Mouse (Mus musculus): ENCODE results near the gene Ankmy2. TPM values are rescaled to one million over a fixed set of nuclear protein-coding genes. Genes with fewer than 3 reads are reported as not detected.

Gene Ankmy2
- polyA plus RNA-seq, 1 experiment from 2014 or later, result 36.4 TPM

- WGBS, result 83% methylated on average over 4 of the region's 4 CpGs
- H3K4me3 ChIP-seq (ENCODE audit: low read length), result no peak overlapping the region
- no peak overlapping the region for H3K9ac ChIP-seq (ENCODE audit: low read depth, low read length)
- no peaks in the 10 kb centered on the region for H3K36me3 ChIP-seq (ENCODE audit: control insufficient read depth, insufficient read depth, low read length)
- no peaks in the 10 kb centered on the region; the same call in 1 of the 2 replicates for H3K4me1 ChIP-seq (ENCODE audit: control insufficient read depth, insufficient read depth, low read length)
- H3K9me3 ChIP-seq (ENCODE audit: control insufficient read depth, low read length), result no peaks in the 10 kb centered on the region
- no peak for ATAC-seq (ENCODE audit: low FRiP score, low TSS enrichment)
- no peak overlapping the region for H3K27ac ChIP-seq (ENCODE audit: low read depth, low read length)
- H3K4me2 ChIP-seq (replicated peaks; ENCODE audit: low read depth, low read length), result no peak overlapping the region
- no peaks in the 10 kb centered on the region for H3K27me3 ChIP-seq (ENCODE audit: control insufficient read depth, insufficient read depth, low read length)
These were observed 53.2 kb downstream of the Ankmy2 start for GRCm38 (mm10) chr12:36210096-36210495.

- Histone ChIP-seq H3K4me1 (ENCODE audit: control insufficient read depth, insufficient read depth, low read length) (no peaks in the 10 kb centered on the region), H3K27me3 (ENCODE audit: control insufficient read depth, insufficient read depth, low read length) (no peaks in the 10 kb centered on the region), H3K4me3 (ENCODE audit: low read length) (no peak overlapping the region), H3K36me3 (ENCODE audit: control insufficient read depth, insufficient read depth, low read length) (no peaks in the 10 kb centered on the region), H3K9me3 (ENCODE audit: control insufficient read depth, low read length) (no peaks in the 10 kb centered on the region), H3K27ac (ENCODE audit: low read depth, low read length) (no peak overlapping the region), H3K9ac (ENCODE audit: low read depth, low read length) (no peak overlapping the region), H3K4me2 (replicated peaks; ENCODE audit: low read depth, low read length) (no peak overlapping the region)
- 47% methylated on average over 8 of the region's 8 CpGs for WGBS
- no peak; the same call in 1 of the 2 replicates for ATAC-seq (ENCODE audit: low FRiP score, low TSS enrichment)
These were observed 57.7 kb downstream of the Ankmy2 start for GRCm38 (mm10) chr12:36214389-36215148.

GRCm38 (mm10) chr12:36215149-36215480 is 58.2 kb downstream of the Ankmy2 start:
- H3K4me3 ChIP-seq (ENCODE audit: low read length), result no peak overlapping the region
- H3K9me3 ChIP-seq (ENCODE audit: control insufficient read depth, low read length), result no peaks in the 10 kb centered on the region
- WGBS, result 0% methylated on average over 1 of the region's 1 CpGs
- ATAC-seq (ENCODE audit: low FRiP score, low TSS enrichment), result peak; percentile 81
- H3K27ac ChIP-seq (ENCODE audit: low read depth, low read length), result no peak overlapping the region
- H3K4me1 ChIP-seq (ENCODE audit: control insufficient read depth, insufficient read depth, low read length), result no peaks in the 10 kb centered on the region
- H3K9ac ChIP-seq (ENCODE audit: low read depth, low read length), result no peak overlapping the region
- H3K27me3 ChIP-seq (ENCODE audit: control insufficient read depth, insufficient read depth, low read length), result no peaks in the 10 kb centered on the region
- no peak overlapping the region for H3K4me2 ChIP-seq (replicated peaks; ENCODE audit: low read depth, low read length)
- H3K36me3 ChIP-seq (ENCODE audit: control insufficient read depth, insufficient read depth, low read length), result no peaks in the 10 kb centered on the region

GRCm38 (mm10) chr12:36216230-36216629 is 59.3 kb downstream of the Ankmy2 start:
- Histone ChIP-seq H3K4me1 (ENCODE audit: control insufficient read depth, insufficient read depth, low read length) (no peaks in the 10 kb centered on the region), H3K4me2 (replicated peaks; ENCODE audit: low read depth, low read length) (no peak overlapping the region), H3K4me3 (ENCODE audit: low read length) (no peak overlapping the region), H3K9me3 (ENCODE audit: control insufficient read depth, low read length) (no peaks in the 10 kb centered on the region), H3K36me3 (ENCODE audit: control insufficient read depth, insufficient read depth, low read length) (no peaks in the 10 kb centered on the region), H3K27me3 (ENCODE audit: control insufficient read depth, insufficient read depth, low read length) (no peaks in the 10 kb centered on the region), H3K27ac (ENCODE audit: low read depth, low read length) (no peak overlapping the region), H3K9ac (ENCODE audit: low read depth, low read length) (no peak overlapping the region)
- 67% methylated on average over 4 of the region's 4 CpGs for whole genome bisulfite sequencing
- no peak for ATAC-seq (ENCODE audit: low FRiP score, low TSS enrichment)

GRCm38 (mm10) chr12:36216905-36217304 is 60.0 kb downstream of the Ankmy2 start:
- H3K4me1 ChIP-seq (ENCODE audit: control insufficient read depth, insufficient read depth, low read length), result no peaks in the 10 kb centered on the region
- H3K36me3 ChIP-seq (ENCODE audit: control insufficient read depth, insufficient read depth, low read length), result no peaks in the 10 kb centered on the region
- H3K9ac ChIP-seq (ENCODE audit: low read depth, low read length), result no peak overlapping the region
- no peak for ATAC-seq (ENCODE audit: low FRiP score, low TSS enrichment)
- H3K4me3 ChIP-seq (ENCODE audit: low read length), result no peak overlapping the region
- no peaks in the 10 kb centered on the region for H3K27me3 ChIP-seq (ENCODE audit: control insufficient read depth, insufficient read depth, low read length)
- 62% methylated on average over 10 of the region's 10 CpGs for WGBS
- H3K27ac ChIP-seq (ENCODE audit: low read depth, low read length), result no peak overlapping the region
- H3K4me2 ChIP-seq (replicated peaks; ENCODE audit: low read depth, low read length), result peak overlapping the region; percentile 3; the same call in 1 of the 2 replicates
- H3K9me3 ChIP-seq (ENCODE audit: control insufficient read depth, low read length), result no peaks in the 10 kb centered on the region

GRCm38 (mm10) chr12:36224392-36224791 is 67.5 kb downstream of the Ankmy2 start:
- Histone ChIP-seq H3K36me3 (ENCODE audit: control insufficient read depth, insufficient read depth, low read length) (no peaks in the 10 kb centered on the region), H3K9ac (ENCODE audit: low read depth, low read length) (no peak overlapping the region), H3K9me3 (ENCODE audit: control insufficient read depth, low read length) (no peaks in the 10 kb centered on the region), H3K4me2 (replicated peaks; ENCODE audit: low read depth, low read length) (no peak overlapping the region), H3K27me3 (ENCODE audit: control insufficient read depth, insufficient read depth, low read length) (no peaks in the 10 kb centered on the region), H3K4me3 (ENCODE audit: low read length) (no peak overlapping the region), H3K4me1 (ENCODE audit: control insufficient read depth, insufficient read depth, low read length) (no peaks in the 10 kb centered on the region), H3K27ac (ENCODE audit: low read depth, low read length) (no peak overlapping the region)
- 64% methylated on average over 4 of the region's 4 CpGs for WGBS
- no peak for ATAC-seq (ENCODE audit: low FRiP score, low TSS enrichment)

- Histone ChIP-seq H3K27ac (ENCODE audit: low read depth, low read length) (no peak overlapping the region), H3K9ac (ENCODE audit: low read depth, low read length) (no peak overlapping the region), H3K4me2 (replicated peaks; ENCODE audit: low read depth, low read length) (no peak overlapping the region), H3K9me3 (ENCODE audit: control insufficient read depth, low read length) (no peaks in the 10 kb centered on the region), H3K4me1 (ENCODE audit: control insufficient read depth, insufficient read depth, low read length) (no peaks in the 10 kb centered on the region), H3K36me3 (ENCODE audit: control insufficient read depth, insufficient read depth, low read length) (no peaks in the 10 kb centered on the region), H3K4me3 (ENCODE audit: low read length) (no peak overlapping the region), H3K27me3 (ENCODE audit: control insufficient read depth, insufficient read depth, low read length) (no peaks in the 10 kb centered on the region)
- WGBS, result 81% methylated on average over 2 of the region's 2 CpGs
- no peak for ATAC-seq (ENCODE audit: low FRiP score, low TSS enrichment)
These were observed 74.5 kb downstream of the Ankmy2 start for GRCm38 (mm10) chr12:36231386-36231785.

- Histone ChIP-seq H3K9ac (ENCODE audit: low read depth, low read length) (no peak overlapping the region), H3K4me3 (ENCODE audit: low read length) (no peak overlapping the region), H3K36me3 (ENCODE audit: control insufficient read depth, insufficient read depth, low read length) (no peaks in the 10 kb centered on the region), H3K4me1 (ENCODE audit: control insufficient read depth, insufficient read depth, low read length) (no peaks in the 10 kb centered on the region), H3K27me3 (ENCODE audit: control insufficient read depth, insufficient read depth, low read length) (no peaks in the 10 kb centered on the region), H3K4me2 (replicated peaks; ENCODE audit: low read depth, low read length) (no peak overlapping the region), H3K27ac (ENCODE audit: low read depth, low read length) (no peak overlapping the region), H3K9me3 (ENCODE audit: control insufficient read depth, low read length) (no peaks in the 10 kb centered on the region)
- WGBS, result 84% methylated on average over 3 of the region's 3 CpGs
- ATAC-seq (ENCODE audit: low FRiP score, low TSS enrichment), result no peak
These were observed 84.3 kb downstream of the Ankmy2 start for GRCm38 (mm10) chr12:36241171-36241570.
